In genomic region chr6:83078324-83078858, GRCm38 (mm10) we compare ENCODE assay signal across 8 mouse cellular contexts. TPM values are rescaled to one million over a fixed set of nuclear protein-coding genes. Genes with fewer than 3 reads are reported as not detected.
DNase-seq lines count a peak whose midpoint lies in the region; ATAC-seq and TF ChIP-seq lines count a peak whose summit lies in the region.

No protein-coding gene starts in this region.

- peak overlapping the region; percentile 93 for H3K27ac ChIP-seq in forebrain, postnatal 0 days (ENCODE audit: low read depth, low read length)
- peak overlapping the region; percentile 86 for H3K27ac ChIP-seq in lung, embryonic 15.5 days

- H3K27me3 ChIP-seq in G1E (ENCODE audit: insufficient read depth, low read length) = peaks cover 3% of the 10 kb centered on the region
- H3K27me3 ChIP-seq in forebrain, postnatal 0 days (ENCODE audit: insufficient read depth, low read length) = peaks cover 28% of the 10 kb centered on the region
- peaks cover 48% of the 10 kb centered on the region for H3K27me3 ChIP-seq in lung, embryonic 15.5 days

- H3K4me2 ChIP-seq in forebrain, postnatal 0 days (ENCODE audit: low read depth) = peak overlapping the region; percentile 97
- H3K4me2 ChIP-seq in lung, embryonic 15.5 days = peak overlapping the region; percentile 97

- WGBS in forebrain, postnatal 0 days = 0% methylated on average over 42 of the region's 46 CpGs
- under 1% methylated on average over 46 of the region's 46 CpGs for WGBS in lung, embryonic 15.5 days

- H3K36me3 ChIP-seq in G1E (replicated peaks) = peaks cover 42% of the 10 kb centered on the region
- H3K36me3 ChIP-seq in forebrain, postnatal 0 days (ENCODE audit: insufficient read depth) = peaks cover 14% of the 10 kb centered on the region; the same call in 1 of the 2 replicates
- H3K36me3 ChIP-seq in lung, embryonic 15.5 days = peaks cover 15% of the 10 kb centered on the region

- H3K4me3 ChIP-seq in G1E (ENCODE audit: low read depth, low read length) = peak overlapping the region; percentile 91
- H3K4me3 ChIP-seq in forebrain, postnatal 0 days (ENCODE audit: low read depth, low read length) = peak overlapping the region; percentile 74
- H3K4me3 ChIP-seq in lung, embryonic 15.5 days = peak overlapping the region; percentile 79

- DNase-seq in G1E (ENCODE audit: low spot score) = peak; percentile 99
- peak; percentile 87 to 100 for DNase-seq in cerebellum, adult 18-20 months
- DNase-seq in forebrain, postnatal 0 days = peak; percentile 100
- peak; percentile 100 for DNase-seq in heart, postnatal 4 days
- DNase-seq in layer of hippocampus, adult 8-10 months (ENCODE audit: low spot score in 2 of 2) = peak; percentile 97 to 100
- peak; percentile 94 for DNase-seq in ovary, adult 18-20 months (ENCODE audit: low spot score)
- peak; percentile 99 for DNase-seq in thymus, postnatal 0 days (ENCODE audit: low spot score)

- H3K9me3 ChIP-seq in G1E (replicated peaks) = no peaks in the 10 kb centered on the region
- no peaks in the 10 kb centered on the region for H3K9me3 ChIP-seq in forebrain, postnatal 0 days (ENCODE audit: low read length)
- no peaks in the 10 kb centered on the region for H3K9me3 ChIP-seq in lung, embryonic 15.5 days

- H3K9ac ChIP-seq in forebrain, postnatal 0 days = peak overlapping the region; percentile 79
- peak overlapping the region; percentile 88 for H3K9ac ChIP-seq in lung, embryonic 15.5 days

- peaks cover 26% of the 10 kb centered on the region for H3K4me1 ChIP-seq in G1E (ENCODE audit: insufficient read depth, low read depth, low read length)
- no peaks in the 10 kb centered on the region for H3K4me1 ChIP-seq in forebrain, postnatal 0 days (ENCODE audit: insufficient read depth)
- peaks cover 14% of the 10 kb centered on the region for H3K4me1 ChIP-seq in lung, embryonic 15.5 days

- ATAC-seq in G1E (ENCODE audit: extremely low read depth, insufficient number of reproducible peaks, low FRiP score, poor library complexity, severe bottlenecking) = peak; percentile 50; the same call in 1 of the 2 replicates
- peak; percentile 96 for ATAC-seq in forebrain, postnatal 0 days
- peak; percentile 93 for ATAC-seq in lung, embryonic 15.5 days (ENCODE audit: borderline replicate concordance, extremely low read depth, low FRiP score, low TSS enrichment)

- no peak for TF ChIP-seq CTCF in G1E (IDR thresholded peaks at IDR 0.05; ENCODE audit: low read depth, low read length)
- TF ChIP-seq CTCF in forebrain, postnatal 0 days (IDR thresholded peaks at IDR 0.05; ENCODE audit: low read depth) = peak; percentile 66

RNA-seq across cellular contexts. Expression of gene Pcgf1, which starts 0.7 kb away (rescaled TPM):
- total RNA-seq in G1E (2014; fragmentation: Nextera tagmentation) (41.1 and 57.1 TPM in 2 replicates), G1E (2017) (14.5 and 17.8 TPM in 2 replicates)
- 8.7 and 10.8 TPM in 2 replicates for polyA plus RNA-seq in G1E (2012)
- 16.1 and 18.8 TPM in 2 replicates for total RNA-seq in forebrain, postnatal 0 days (2014; rRNA removed)
- polyA plus RNA-seq in forebrain, postnatal 0 days (2015; fragmentation: Nextera tagmentation; extraction: Ambion mirVana) = 30.7 and 30.8 TPM in 2 replicates
- 10 to 100 TPM in 1 of 2 experiments, 1 to 10 TPM in 1; 7.2 to 10.2 TPM for total RNA-seq in heart, postnatal 4 days (2021)
- 10 to 100 TPM; 32.0 to 37.0 (median 34.0) TPM for total RNA-seq in layer of hippocampus, adult 8-10 months (2022)
- polyA plus RNA-seq in lung, embryonic 15.5 days (2015; fragmentation: Nextera tagmentation; extraction: Ambion mirVana) = 30.5 and 31.2 TPM in 2 replicates
- 27.8 and 30.3 TPM in 2 replicates for polyA plus RNA-seq in thymus, postnatal 0 days (2015; fragmentation: Nextera tagmentation; extraction: Ambion mirVana)

RNA-seq across cellular contexts. Expression of gene Lbx2, which starts 7.8 kb away (rescaled TPM):
- total RNA-seq in G1E (2014; fragmentation: Nextera tagmentation) (not detected in 2 replicates), G1E (2017) (not detected in 2 replicates)
- 0.15 and 0.19 TPM in 2 replicates for polyA plus RNA-seq in G1E (2012)
- 0.46 TPM in 1 of 2 replicates, not detected in the other for total RNA-seq in forebrain, postnatal 0 days (2014; rRNA removed)
- 0.33 TPM in 1 of 2 replicates, not detected in the other for polyA plus RNA-seq in forebrain, postnatal 0 days (2015; fragmentation: Nextera tagmentation; extraction: Ambion mirVana)
- total RNA-seq in heart, postnatal 4 days (2021) = under 1 TPM in 1 of 2 experiments, not detected in 1; 0.88 TPM
- 1 to 10 TPM in 1 of 4 experiments, under 1 TPM in 2, not detected in 1; 0.54 to 1.5 (median 0.68) TPM for total RNA-seq in layer of hippocampus, adult 8-10 months (2022)
- 0.31 and 0.87 TPM in 2 replicates for polyA plus RNA-seq in lung, embryonic 15.5 days (2015; fragmentation: Nextera tagmentation; extraction: Ambion mirVana)
- 0.51 and 0.95 TPM in 2 replicates for polyA plus RNA-seq in thymus, postnatal 0 days (2015; fragmentation: Nextera tagmentation; extraction: Ambion mirVana)

RNA-seq across cellular contexts. Expression of gene Tlx2, which starts 8.3 kb away (rescaled TPM):
- not detected in 2 replicates for total RNA-seq in G1E (2014; fragmentation: Nextera tagmentation)
- total RNA-seq in G1E (2017) = not detected in 2 replicates
- not detected in 2 replicates for polyA plus RNA-seq in G1E (2012)
- not detected in 2 replicates for total RNA-seq in forebrain, postnatal 0 days (2014; rRNA removed)
- not detected in 2 replicates for polyA plus RNA-seq in forebrain, postnatal 0 days (2015; fragmentation: Nextera tagmentation; extraction: Ambion mirVana)
- total RNA-seq in heart, postnatal 4 days (2021) = under 1 TPM in 1 of 2 experiments, not detected in 1; 0.20 TPM
- not detected for total RNA-seq in layer of hippocampus, adult 8-10 months (2022)
- polyA plus RNA-seq in lung, embryonic 15.5 days (2015; fragmentation: Nextera tagmentation; extraction: Ambion mirVana) = 0.38 and 1.0 TPM in 2 replicates
- polyA plus RNA-seq in thymus, postnatal 0 days (2015; fragmentation: Nextera tagmentation; extraction: Ambion mirVana) = 0.23 TPM in 1 of 2 replicates, not detected in the other

RNA-seq across cellular contexts. Expression of gene Dqx1, which starts 20.7 kb away (rescaled TPM):
- 23.5 and 28.7 TPM in 2 replicates for total RNA-seq in G1E (2014; fragmentation: Nextera tagmentation)
- 2.5 and 3.8 TPM in 2 replicates for total RNA-seq in G1E (2017)
- 1.4 and 2.3 TPM in 2 replicates for polyA plus RNA-seq in G1E (2012)
- total RNA-seq in forebrain, postnatal 0 days (2014; rRNA removed) = 0.05 TPM in 1 of 2 replicates, not detected in the other
- polyA plus RNA-seq in forebrain, postnatal 0 days (2015; fragmentation: Nextera tagmentation; extraction: Ambion mirVana) = 0.11 and 0.13 TPM in 2 replicates
- total RNA-seq in heart, postnatal 4 days (2021) = under 1 TPM; 0.59 to 0.62 TPM
- total RNA-seq in layer of hippocampus, adult 8-10 months (2022) = 1 to 10 TPM in 3 of 4 experiments, under 1 TPM in 1; 0.41 to 2.1 (median 1.5) TPM
- polyA plus RNA-seq in lung, embryonic 15.5 days (2015; fragmentation: Nextera tagmentation; extraction: Ambion mirVana) = 0.98 and 1.7 TPM in 2 replicates
- 0.96 and 1.4 TPM in 2 replicates for polyA plus RNA-seq in thymus, postnatal 0 days (2015; fragmentation: Nextera tagmentation; extraction: Ambion mirVana)

RNA-seq across cellular contexts. Expression of gene Ccdc142, which starts 23.0 kb away (rescaled TPM):
- total RNA-seq in G1E (2014; fragmentation: Nextera tagmentation) = 1.0 and 3.4 TPM in 2 replicates
- 4.2 and 4.4 TPM in 2 replicates for total RNA-seq in G1E (2017)
- 5.5 and 6.3 TPM in 2 replicates for polyA plus RNA-seq in G1E (2012)
- 15.3 and 16.6 TPM in 2 replicates for total RNA-seq in forebrain, postnatal 0 days (2014; rRNA removed)
- 2.1 and 5.6 TPM in 2 replicates for polyA plus RNA-seq in forebrain, postnatal 0 days (2015; fragmentation: Nextera tagmentation; extraction: Ambion mirVana)
- total RNA-seq in heart, postnatal 4 days (2021) = 1 to 10 TPM; 2.4 to 3.0 TPM
- 10 to 100 TPM in 1 of 4 experiments, 1 to 10 TPM in 3; 6.6 to 13.8 (median 8.9) TPM for total RNA-seq in layer of hippocampus, adult 8-10 months (2022)
- polyA plus RNA-seq in lung, embryonic 15.5 days (2015; fragmentation: Nextera tagmentation; extraction: Ambion mirVana) = 2.1 and 3.2 TPM in 2 replicates
- 2.4 and 2.8 TPM in 2 replicates for polyA plus RNA-seq in thymus, postnatal 0 days (2015; fragmentation: Nextera tagmentation; extraction: Ambion mirVana)

Comparison
In these comparisons a context has a peak if more than half of its experiments do, and no peak if none do; other contexts are left out.
1. Peak in every context shown above with its lines: DNase-seq, ATAC-seq, H3K4me3 ChIP-seq and H3K27ac ChIP-seq.